Mouse (Mus musculus): ENCODE data around the gene Lcn12. TPM values are rescaled to one million over a fixed set of nuclear protein-coding genes. Genes with fewer than 3 reads are reported as not detected.

Lcn12 gene
- total RNA-seq (2021): not detected
- long read RNA-seq, experiment 1: 0 reads
- long read RNA-seq, experiment 2: 0 reads

- DNase-seq (ENCODE audit: low spot score in 2 of 2): no peak
Measured at GRCm38 (mm10) chr2:25493476-25493961, at the start of gene Lcn12. Lcn12 (minus strand) TSS chr2:25493911.

GRCm38 (mm10) chr2:25541644-25542367 is 48.1 kb upstream of the Lcn12 start:
- no peak for DNase-seq (ENCODE audit: low spot score in 2 of 2)

GRCm38 (mm10) chr2:25540541-25540948 is 46.8 kb upstream of the Lcn12 start:
- DNase-seq (ENCODE audit: low spot score in 2 of 2): no peak

GRCm38 (mm10) chr2:25536531-25536930 is 42.8 kb upstream of the Lcn12 start:
- no peak for DNase-seq (ENCODE audit: low spot score in 2 of 2)

- no peak for DNase-seq (ENCODE audit: low spot score in 2 of 2)
Measured at GRCm38 (mm10) chr2:25534866-25535182, 41.1 kb upstream of the Lcn12 start.

GRCm38 (mm10) chr2:25534178-25534865 is 40.6 kb upstream of the Lcn12 start:
- DNase-seq (ENCODE audit: low spot score in 2 of 2): no peak

- DNase-seq (ENCODE audit: low spot score in 2 of 2): no peak
Measured at GRCm38 (mm10) chr2:25533707-25534106, 40.0 kb upstream of the Lcn12 start.

- no peak for DNase-seq (ENCODE audit: low spot score in 2 of 2)
Measured at GRCm38 (mm10) chr2:25526510-25527302, 33.0 kb upstream of the Lcn12 start.

GRCm38 (mm10) chr2:25509912-25510311 is 16.2 kb upstream of the Lcn12 start:
- no peak for DNase-seq (ENCODE audit: low spot score in 2 of 2)

GRCm38 (mm10) chr2:25506964-25507363 is 13.3 kb upstream of the Lcn12 start:
- no peak for DNase-seq (ENCODE audit: low spot score in 2 of 2)

- no peak for DNase-seq (ENCODE audit: low spot score in 2 of 2)
Measured at GRCm38 (mm10) chr2:25505860-25506259, 12.1 kb upstream of the Lcn12 start.

GRCm38 (mm10) chr2:25505000-25505399 is 11.3 kb upstream of the Lcn12 start:
- no peak for DNase-seq (ENCODE audit: low spot score in 2 of 2)

- DNase-seq (ENCODE audit: low spot score in 2 of 2): no peak
Measured at GRCm38 (mm10) chr2:25504538-25504937, 10.8 kb upstream of the Lcn12 start.

GRCm38 (mm10) chr2:25502726-25503125 is 9.0 kb upstream of the Lcn12 start:
- DNase-seq (ENCODE audit: low spot score in 2 of 2): no peak

- DNase-seq (ENCODE audit: low spot score in 2 of 2): no peak
Measured at GRCm38 (mm10) chr2:25501593-25502486, 8.1 kb upstream of the Lcn12 start, which contains the start of gene C8g. C8g (minus strand) TSS chr2:25501719.

- peak; percentile 78 to 90 for DNase-seq (ENCODE audit: low spot score in 2 of 2)
Measured at GRCm38 (mm10) chr2:25500576-25501405, 7.1 kb upstream of the Lcn12 start, which contains the start of gene Fbxw5. Fbxw5 (plus strand) TSS chr2:25500750.

GRCm38 (mm10) chr2:25500071-25500575 is 6.4 kb upstream of the Lcn12 start:
- no peak for DNase-seq (ENCODE audit: low spot score in 2 of 2)

- DNase-seq (ENCODE audit: low spot score in 2 of 2): no peak
Measured at GRCm38 (mm10) chr2:25498622-25499478, 5.1 kb upstream of the Lcn12 start.
